Mouse (Mus musculus) lung, postnatal 36 days (tissue): Measurements from ENCODE around the gene Irx2.
A peak's percentile ranks its signal among the peaks of the same experiment; 100 is the strongest.

Experiments
- DNase-seq: peaks from one replicate; pipeline ENCODE4 v3.0.0; 2022; ENCODE audit warnings: mixed read lengths

Irx2 gene

DNA sequence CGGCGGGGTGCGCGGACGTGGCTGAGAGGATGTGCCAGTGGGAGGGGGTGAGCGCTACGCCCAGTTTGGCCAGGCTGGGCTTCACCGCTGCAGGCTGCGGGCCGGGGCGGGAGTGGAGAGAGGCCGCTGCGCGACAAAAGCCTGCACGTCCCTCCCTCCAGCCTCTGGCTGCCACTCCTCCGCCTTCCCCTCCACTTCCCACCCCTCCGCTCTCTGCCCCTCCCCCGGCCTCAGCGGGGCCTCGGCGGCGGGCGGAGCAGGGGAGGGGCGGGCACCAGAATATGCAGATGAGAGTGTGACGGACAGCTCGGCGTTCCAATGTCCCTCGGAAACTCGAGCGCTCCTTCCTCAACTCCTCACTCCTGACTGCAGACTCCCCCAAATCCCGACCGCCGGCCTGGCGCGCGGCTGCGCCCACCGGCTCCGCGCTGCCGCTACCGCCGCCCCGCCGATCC lies at the start of gene Irx2:
Gene Irx2, plus strand, starts transcription at position 359 of the 455 bp plus-strand sequence.
- peak; percentile 91 for DNase-seq

- DNase-seq: no peak
These were observed 47.3 kb upstream of the Irx2 start for GRCm38 (mm10) chr13:72581276-72581675.

DNA sequence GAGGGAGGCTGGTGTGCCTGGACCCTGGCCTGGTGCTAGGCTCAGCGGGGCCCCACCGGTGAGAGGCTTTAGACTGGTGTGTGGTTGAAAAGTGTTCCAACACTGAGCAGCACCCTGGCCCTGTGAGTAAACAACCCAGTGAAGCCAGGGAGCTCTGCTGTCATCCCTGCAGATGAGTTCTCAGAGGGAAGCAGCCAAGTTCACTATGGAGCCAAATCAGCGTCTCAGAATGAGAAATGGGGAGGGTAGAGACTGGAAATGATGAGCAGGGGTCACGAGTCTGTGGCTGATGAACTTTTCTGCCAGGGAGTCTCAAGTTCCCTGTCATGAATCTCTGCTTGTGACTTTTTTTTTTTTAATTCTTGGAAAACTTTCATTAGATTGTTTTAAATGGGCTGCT lies 36.1 kb upstream of the Irx2 start:
- no peak for DNase-seq

- no peak for DNase-seq
These were observed 35.3 kb upstream of the Irx2 start for GRCm38 (mm10) chr13:72593310-72593709.

DNA sequence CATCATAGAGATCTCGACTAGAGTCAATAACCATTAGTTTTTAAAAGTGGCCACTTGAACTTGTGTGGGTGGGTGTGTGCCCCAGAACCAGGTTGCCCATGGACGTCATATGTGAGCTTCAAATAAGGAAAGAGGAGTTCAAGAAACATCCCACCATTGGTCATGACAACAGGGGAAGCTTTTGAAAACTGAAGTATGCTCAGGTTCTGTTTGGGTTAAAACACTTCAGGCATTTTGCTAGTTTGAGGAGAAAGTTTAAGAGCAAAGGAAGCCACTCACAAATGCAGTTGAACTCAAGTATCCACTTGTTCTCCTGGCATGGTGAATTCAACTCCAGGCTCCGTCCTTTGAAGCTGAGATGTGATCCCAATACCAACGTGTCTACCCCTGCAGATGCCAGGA lies 34.9 kb upstream of the Irx2 start:
- peak; percentile 81 for DNase-seq

DNA sequence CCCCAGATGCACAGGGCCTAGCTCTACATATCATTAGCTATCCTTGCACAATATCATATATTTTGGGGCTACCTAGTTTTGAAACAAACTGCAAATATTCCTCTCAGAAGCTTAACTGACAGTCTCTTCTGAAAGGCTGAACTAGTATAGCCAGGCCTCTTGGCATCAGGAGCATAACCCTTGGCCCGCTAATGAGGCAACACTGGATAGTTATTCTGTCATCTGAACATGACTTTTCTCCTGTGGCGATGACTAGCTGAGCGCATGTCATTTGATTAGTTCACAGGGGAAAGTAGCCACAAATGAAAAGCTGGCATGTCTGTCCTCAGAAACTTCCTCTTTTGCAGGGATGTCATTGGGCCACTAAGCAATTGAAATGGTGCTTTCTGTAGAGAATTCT lies 29.4 kb upstream of the Irx2 start:
- DNase-seq: no peak

DNA sequence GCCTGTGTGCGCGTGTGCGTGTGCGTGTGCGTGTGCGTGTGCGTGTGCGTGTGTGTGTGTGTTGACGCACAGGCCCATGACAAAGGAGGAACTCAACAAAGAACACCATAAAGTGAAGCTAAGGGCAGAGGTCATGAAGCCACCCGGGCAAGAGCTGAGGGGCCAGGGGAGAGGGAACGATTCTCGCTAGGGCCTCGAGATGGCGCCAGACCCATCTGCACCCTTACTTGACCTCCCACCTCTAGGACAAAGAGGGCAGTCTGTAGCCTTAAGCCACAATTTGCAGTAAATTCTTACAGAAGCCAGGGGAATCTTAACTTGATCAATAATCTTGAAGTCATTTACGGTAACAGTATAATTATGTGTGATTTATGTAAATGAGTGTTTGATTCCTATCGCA lies 19.9 kb upstream of the Irx2 start:
- DNase-seq: no peak

GRCm38 (mm10) chr13:72610277-72610676 lies 18.3 kb upstream of the Irx2 start:
- no peak for DNase-seq

GRCm38 (mm10) chr13:72623926-72624846 lies 4.4 kb upstream of the Irx2 start:
- peak; percentile 49 for DNase-seq

DNA sequence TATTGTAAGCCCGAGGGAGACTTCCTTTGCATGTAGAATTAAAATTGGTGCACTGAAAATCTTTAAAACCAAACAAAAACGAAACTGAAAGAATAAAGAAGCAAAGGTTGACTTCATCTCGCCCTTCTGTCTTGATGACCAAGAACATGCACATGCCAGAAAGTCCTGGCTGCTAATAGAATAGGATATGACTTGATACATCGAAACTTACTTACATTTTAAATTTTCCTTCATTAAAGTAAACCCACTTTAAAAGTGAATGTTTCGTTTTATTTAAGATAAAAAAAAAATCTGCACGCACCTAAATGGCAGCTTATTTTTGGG lies 3.8 kb upstream of the Irx2 start:
- DNase-seq: no peak

DNA sequence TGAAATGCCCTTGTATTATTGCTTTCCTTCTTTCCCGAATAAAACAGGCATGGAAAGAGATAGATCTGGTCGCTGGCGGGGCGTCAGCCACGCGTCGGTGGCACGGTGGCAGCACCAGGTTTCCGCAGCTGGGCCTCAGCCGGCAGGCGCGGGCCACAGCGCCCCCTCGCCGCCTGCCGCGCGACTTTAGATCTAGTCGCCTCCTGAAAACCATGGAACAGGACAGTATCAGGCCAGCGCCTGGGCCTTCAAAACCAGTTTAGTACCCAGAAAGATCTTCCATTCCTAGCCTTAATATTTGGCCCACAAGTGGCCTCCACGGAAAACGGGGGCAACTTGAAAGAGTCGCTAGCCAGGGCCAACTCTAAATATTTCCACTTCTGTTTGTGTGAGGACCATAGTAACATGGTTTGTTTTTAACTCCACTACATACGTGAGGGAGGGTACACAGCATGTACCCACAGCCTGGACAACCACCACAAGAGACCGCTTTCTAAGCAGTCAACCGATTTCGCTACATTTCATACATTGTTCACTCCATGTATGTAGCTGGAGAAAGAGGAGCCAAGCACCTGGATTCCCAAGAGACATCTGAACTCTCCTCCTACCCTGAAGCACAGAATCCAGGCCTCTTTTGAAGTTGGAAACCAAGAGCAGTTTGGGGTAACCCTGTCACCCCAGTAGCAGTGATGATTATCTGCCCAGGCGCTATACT lies 3.2 kb upstream of the Irx2 start:
- peak; percentile 65 for DNase-seq

DNA sequence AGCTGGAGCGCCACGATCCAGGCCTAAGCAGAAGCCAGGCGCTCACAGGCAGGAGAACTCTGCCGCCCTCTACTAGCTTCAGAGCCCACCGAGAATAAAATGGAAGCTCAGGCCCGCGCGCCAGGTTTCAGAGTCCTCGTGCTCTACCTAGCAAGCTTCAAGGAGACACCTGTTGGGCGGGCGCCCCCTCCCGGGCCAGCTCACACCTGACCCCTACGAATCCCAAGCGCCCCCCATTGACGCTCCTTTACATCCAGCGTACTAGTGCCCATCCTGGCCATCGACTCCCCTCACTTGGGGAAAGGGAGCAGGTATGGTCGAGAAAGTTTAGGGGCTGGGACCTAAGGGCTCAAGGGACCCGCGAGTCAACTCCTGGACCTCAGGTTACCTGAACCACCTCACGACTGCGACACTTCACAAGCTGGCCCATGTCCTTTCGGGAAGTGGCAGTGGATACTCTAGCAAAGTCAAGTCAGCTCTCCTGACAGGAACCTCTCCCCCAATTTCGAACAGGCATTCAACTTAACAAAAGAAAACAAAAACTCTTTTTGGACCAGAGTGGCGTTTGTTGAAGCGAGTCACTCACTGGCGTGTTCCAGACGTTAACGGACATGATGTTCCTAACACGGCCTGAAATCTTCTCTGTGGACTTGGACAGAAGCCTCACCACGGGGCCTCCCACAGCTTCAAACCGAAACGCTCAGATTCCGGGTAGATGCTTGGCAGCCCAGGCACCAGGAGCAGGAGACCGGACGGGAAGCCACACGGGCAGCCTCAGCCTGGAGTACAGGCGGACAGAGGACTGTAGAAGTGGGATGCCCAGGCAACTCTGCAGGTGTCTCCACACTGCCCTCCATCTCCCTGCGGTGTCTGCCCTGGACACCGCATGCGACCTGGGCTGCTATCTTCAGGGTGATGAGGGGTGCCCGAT lies 964 bp upstream of the Irx2 start:
- peak; percentile 85 for DNase-seq

GRCm38 (mm10) chr13:72628935-72629631 lies 463 bp downstream of the Irx2 start:
- no peak for DNase-seq

GRCm38 (mm10) chr13:72629806-72630205 lies 1.2 kb downstream of the Irx2 start:
- DNase-seq: no peak

GRCm38 (mm10) chr13:72630501-72631372 lies 2.1 kb downstream of the Irx2 start:
- no peak for DNase-seq

- DNase-seq: no peak
These were observed 2.9 kb downstream of the Irx2 start for GRCm38 (mm10) chr13:72631373-72632021.

GRCm38 (mm10) chr13:72632361-72632760 lies 3.7 kb downstream of the Irx2 start:
- no peak for DNase-seq

DNA sequence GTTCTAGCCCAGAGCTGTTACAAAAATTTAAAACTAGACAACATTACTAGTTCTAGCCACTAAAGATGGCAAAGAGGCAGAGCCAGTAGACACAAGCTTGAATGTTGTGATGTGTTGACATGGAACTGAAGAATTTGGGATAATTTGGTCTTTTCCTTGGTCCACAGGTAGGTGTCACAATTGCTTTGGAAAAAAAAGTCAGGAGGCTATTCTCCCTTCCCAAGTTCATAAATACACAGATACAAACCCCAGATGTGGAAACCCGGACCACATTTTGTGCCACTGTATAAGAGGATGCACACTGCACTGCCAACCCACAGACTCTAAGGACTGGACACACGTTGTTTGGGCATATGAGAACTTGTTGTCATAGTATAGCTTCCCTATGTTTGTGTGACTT lies 4.5 kb downstream of the Irx2 start:
- no peak for DNase-seq

GRCm38 (mm10) chr13:72634752-72635315 lies 6.2 kb downstream of the Irx2 start:
- DNase-seq: no peak

GRCm38 (mm10) chr13:72636331-72636851 lies 7.8 kb downstream of the Irx2 start:
- no peak for DNase-seq
